Mouse (Mus musculus) v-Abl transformed pro-B cells (cell line): ENCODE measurements around the gene Mt2.
"Not testable (repeated sequence)": the region's sequence is repeated elsewhere in the genome, so short reads cannot be mapped to it uniquely, and the experiment has no call there.

ENCODE experiments used
- in situ Hi-C, 2 experiments: fragments of 400-800 bp; cut with MboI; formaldehyde crosslinking; loops; one replicate each; pipeline ENCODE4 v1.15.1; 2025; ENCODE audit not compliant: unreplicated experiment in 2 of 2

Gene Mt2

GRCm38 (mm10) chr8:94172075-94172808 is at the start of gene Mt2:
Gene Mt2 (plus strand): TSS chr8:94172664.
- in situ Hi-C loops = no loop called here

GRCm38 (mm10) chr8:94122711-94123468 is 49.6 kb upstream of the Mt2 start:
- in situ Hi-C loops = no loop called here

GRCm38 (mm10) chr8:94127711-94128110 is 44.8 kb upstream of the Mt2 start:
- in situ Hi-C loops = no loop called here

GRCm38 (mm10) chr8:94129133-94129789 is 43.2 kb upstream of the Mt2 start:
- in situ Hi-C loops = no loop called here

GRCm38 (mm10) chr8:94130126-94130525 is 42.3 kb upstream of the Mt2 start:
- in situ Hi-C loops = no loop called here

DNA sequence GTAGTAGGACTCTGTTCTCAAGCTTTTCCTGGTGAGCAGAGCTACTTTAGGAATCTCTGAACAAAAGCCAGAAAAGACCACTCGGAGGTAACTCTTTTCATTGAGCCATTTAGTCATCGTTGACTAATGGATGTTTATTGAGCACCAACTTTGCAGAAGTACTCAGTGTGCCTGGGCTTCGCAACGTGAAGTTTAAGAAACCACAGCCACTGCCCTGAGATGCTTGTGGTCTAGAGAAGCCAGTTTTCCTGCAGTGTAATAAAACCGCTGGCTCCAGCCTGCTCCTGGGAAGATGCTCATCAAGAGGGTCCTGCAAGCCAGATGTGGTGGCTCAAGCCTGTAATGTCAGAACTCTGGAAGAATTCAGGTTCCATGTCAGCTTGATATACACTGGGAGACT is 40.4 kb upstream of the Mt2 start:
- in situ Hi-C loops = no loop called here

GRCm38 (mm10) chr8:94134601-94135000 is 37.9 kb upstream of the Mt2 start:
- in situ Hi-C loops = not testable (repeated sequence)

- in situ Hi-C loops = no loop called here
Measured at GRCm38 (mm10) chr8:94135556-94135955, 36.9 kb upstream of the Mt2 start.

GRCm38 (mm10) chr8:94136192-94136591 is 36.3 kb upstream of the Mt2 start:
- in situ Hi-C loops = no loop called here

- in situ Hi-C loops = no loop called here
Measured at GRCm38 (mm10) chr8:94136933-94137332, 35.5 kb upstream of the Mt2 start, which contains the start of gene Mt4. Gene Mt4 (plus strand): TSS chr8:94137197.

- in situ Hi-C loops = no loop called here
Measured at GRCm38 (mm10) chr8:94140266-94140795, 32.1 kb upstream of the Mt2 start.

DNA sequence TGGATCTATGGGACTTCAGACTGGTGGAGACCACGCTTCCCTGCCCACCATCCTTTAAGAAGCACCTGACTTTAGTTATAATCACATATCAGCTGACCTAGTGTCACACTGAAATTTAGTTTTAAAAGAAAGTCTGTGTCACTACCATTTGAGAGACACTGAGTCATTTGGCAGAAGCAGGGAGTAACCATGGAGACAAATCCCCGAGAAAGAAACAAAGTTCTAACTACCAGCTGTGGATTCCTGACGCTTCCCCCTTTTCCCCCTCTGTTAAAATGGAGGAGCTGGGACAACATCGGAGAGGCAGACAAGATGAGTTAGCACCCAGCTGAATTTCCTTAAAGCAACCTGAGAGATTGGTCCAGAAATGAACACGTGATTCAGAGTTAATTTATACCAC is 24.2 kb upstream of the Mt2 start:
- in situ Hi-C loops = no loop called here

- in situ Hi-C loops = no loop called here
Measured at GRCm38 (mm10) chr8:94150925-94151324, 21.5 kb upstream of the Mt2 start.

DNA sequence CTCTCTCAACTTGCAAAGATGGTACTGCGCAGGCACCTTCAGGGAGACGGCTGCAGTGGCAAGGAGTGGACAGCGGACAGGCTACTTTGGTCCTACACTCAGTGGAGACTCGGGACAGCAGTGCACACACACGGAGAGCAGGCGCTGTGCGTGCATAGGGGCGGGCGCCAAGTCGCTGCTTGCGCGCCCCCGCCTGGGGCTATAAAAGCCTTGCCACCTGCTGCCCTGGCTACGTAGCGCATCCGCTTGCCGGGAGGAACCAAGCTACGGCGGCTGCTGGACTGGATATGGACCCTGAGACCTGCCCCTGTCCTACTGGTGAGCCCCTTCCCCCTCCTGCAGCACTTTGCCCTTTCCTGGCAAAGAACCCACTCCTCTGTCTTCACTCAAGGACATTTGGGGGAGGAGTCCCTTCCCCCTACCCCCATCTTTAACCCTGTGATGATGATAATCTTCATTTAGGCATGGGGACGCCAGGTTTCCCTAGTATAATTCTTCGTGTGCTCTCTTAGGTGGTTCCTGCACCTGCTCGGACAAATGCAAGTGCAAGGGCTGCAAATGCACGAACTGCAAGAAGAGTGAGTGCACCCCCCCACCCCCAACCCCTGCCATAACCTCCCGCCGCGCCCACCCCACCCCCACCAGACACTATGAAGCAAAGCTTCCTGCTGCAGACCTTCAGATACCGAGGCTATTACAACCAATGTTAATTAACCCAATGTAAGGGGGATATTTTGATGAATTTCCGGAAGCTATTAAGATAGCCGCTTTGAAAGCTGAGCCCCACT is 19.8 kb upstream of the Mt2 start, which contains the start of gene Mt3:
Gene Mt3, plus strand, starts transcription at position 95 of the 788 bp plus-strand sequence.
- in situ Hi-C loops = no loop called here

DNA sequence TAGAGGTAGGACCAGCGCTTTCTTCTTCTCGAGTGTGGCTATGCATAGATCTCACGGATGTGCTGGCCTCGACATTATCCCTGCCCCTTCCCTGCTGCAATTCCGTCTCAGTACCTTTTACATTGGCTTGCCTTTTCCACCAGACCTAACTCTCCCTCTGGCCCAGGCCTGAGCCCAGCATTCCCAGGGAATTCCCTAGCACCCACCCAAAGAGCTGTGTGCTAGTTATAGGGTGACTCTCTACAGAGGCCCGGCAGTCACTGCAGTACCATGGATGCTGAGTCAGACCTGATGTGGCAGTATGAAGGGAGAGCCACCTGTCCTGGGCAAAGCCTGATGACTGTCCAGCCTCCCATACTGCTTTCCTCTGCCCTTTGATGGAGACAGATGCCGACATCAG is 19.0 kb upstream of the Mt2 start:
- in situ Hi-C loops = no loop called here

DNA sequence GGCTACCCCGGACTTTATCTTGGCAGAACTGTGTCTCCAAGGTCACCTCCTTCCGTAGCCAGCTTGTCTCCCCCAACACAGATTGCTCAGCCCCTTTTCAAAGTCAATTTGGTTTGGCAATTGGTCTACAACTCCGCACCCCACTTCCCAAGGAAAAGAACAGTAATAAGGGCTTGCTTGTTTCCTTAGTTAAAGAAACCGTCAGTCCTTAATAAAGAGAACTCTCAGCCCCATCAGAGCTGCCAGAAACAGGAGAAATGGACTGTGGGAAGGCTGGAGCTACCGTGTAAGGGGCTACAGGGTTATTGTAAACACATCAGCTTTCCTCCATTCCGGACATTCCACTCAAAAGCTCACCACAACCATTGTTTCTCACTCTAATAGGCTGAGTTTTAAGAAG is 17.9 kb upstream of the Mt2 start:
- in situ Hi-C loops = no loop called here

DNA sequence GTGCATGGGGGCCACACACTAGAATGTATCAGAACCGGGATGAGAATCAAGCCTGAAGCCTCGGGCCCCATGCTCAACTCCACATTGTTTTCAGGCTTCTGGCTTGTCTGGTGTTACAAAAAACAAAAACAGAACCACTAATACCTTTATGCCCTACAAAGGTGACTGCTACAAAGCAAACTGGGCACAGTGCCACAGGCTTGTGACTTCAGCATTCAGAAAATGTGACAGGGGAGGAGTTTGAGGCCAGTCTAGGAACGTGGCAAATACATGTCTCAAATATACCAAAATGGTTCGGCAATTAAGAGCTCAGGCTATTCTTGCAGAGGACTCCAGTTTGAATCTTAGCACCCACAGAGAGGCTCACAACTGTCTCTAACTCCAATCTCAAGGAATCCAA is 16.4 kb upstream of the Mt2 start:
- in situ Hi-C loops = no loop called here

- in situ Hi-C loops = loop anchor here (5.0 kb wide), 1 partner anchor 37 kb away; no protein-coding TSS in a partner anchor
Measured at GRCm38 (mm10) chr8:94165772-94166171, 6.7 kb upstream of the Mt2 start.

DNA sequence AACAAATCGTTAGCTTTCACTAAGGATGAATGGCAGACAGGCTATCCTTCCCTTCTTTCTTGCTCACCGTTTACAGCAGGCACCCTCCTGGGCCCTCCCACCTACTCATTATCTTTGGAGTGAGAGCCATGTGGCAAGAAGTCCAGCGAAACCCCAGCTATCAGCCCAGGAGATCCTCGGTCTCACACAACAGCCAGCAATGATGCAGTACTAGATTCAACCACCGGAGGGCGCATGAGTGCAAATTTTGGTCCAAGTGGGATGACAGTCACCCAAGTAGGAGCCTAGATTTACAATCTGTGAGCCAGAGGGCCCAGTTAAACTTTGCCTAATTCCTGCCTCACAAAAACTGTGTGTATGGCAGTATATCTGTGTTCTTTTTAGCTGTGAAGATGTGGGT is 5.2 kb upstream of the Mt2 start:
- in situ Hi-C loops = loop anchor here (5.0 kb wide), 1 partner anchor 35 kb away; no protein-coding TSS in a partner anchor

GRCm38 (mm10) chr8:94169547-94169946 is 2.9 kb upstream of the Mt2 start:
- in situ Hi-C loops = loop anchor here (5.0 kb wide), 1 partner anchor 33 kb away; no protein-coding TSS in a partner anchor
